Comparison of ENCODE assay signal across 8 mouse cellular contexts in genomic region chr2:148801491-148801921, GRCm38 (mm10).
DNase-seq lines count a peak whose midpoint lies in the region.

No protein-coding gene starts in this region.

- peak; percentile 11 for DNase-seq in layer of hippocampus, adult 9-11 months
- no peak for DNase-seq in layer of hippocampus, adult 9-10 months (ENCODE audit: low spot score)
- DNase-seq in cerebellum, adult 18-20 months: peak; percentile 74 to 86
- DNase-seq in cerebellum, postnatal 25 days: peak; percentile 70 to 82
- DNase-seq in kidney, postnatal 25 days: peak; percentile 9 to 52
- no peak for DNase-seq in urinary bladder, postnatal 25 days (ENCODE audit: low spot score)
- DNase-seq in left cerebral cortex, adult 11 months (ENCODE audit: low spot score): no peak
- no peak for DNase-seq in spleen, postnatal 10 days (ENCODE audit: low spot score in 2 of 2)

Comparison
In these comparisons a context has a peak if more than half of its experiments do, and no peak if none do; other contexts are left out.
1. DNase-seq: peak in layer of hippocampus, adult 9-11 months (single experiment), cerebellum, adult 18-20 months (2 of 2), cerebellum, postnatal 25 days (2 of 2) and kidney, postnatal 25 days (2 of 2); none in layer of hippocampus, adult 9-10 months (single experiment), urinary bladder, postnatal 25 days (single experiment), left cerebral cortex, adult 11 months (single experiment) and spleen, postnatal 10 days (0 of 2).